Mouse (Mus musculus) adrenal gland, postnatal 36 days (tissue): ENCODE results near the gene Ctcfl. TPM values are rescaled to one million over a fixed set of nuclear protein-coding genes. Genes with fewer than 3 reads are reported as not detected.

Source experiments
- DNase-seq, 2 experiments: peaks; one replicate each; pipeline ENCODE4 v3.0.0; 2021; ENCODE audit warnings: mixed read lengths in 1 of 2
- total RNA-seq, 2 experiments: library from RNA; stranded (reverse); gene quantifications; 2 replicates each; pipeline ENCODE4 v1.2.3; 2021

Gene Ctcfl
- total RNA-seq, 2 experiments from 2014 or later = 0.10 TPM

GRCm38 (mm10) chr2:173083106-173083505, 36.2 kb downstream of the Ctcfl start:
- no peak for DNase-seq

GRCm38 (mm10) chr2:173082706-173083105, 36.6 kb downstream of the Ctcfl start:
- no peak for DNase-seq

DNA sequence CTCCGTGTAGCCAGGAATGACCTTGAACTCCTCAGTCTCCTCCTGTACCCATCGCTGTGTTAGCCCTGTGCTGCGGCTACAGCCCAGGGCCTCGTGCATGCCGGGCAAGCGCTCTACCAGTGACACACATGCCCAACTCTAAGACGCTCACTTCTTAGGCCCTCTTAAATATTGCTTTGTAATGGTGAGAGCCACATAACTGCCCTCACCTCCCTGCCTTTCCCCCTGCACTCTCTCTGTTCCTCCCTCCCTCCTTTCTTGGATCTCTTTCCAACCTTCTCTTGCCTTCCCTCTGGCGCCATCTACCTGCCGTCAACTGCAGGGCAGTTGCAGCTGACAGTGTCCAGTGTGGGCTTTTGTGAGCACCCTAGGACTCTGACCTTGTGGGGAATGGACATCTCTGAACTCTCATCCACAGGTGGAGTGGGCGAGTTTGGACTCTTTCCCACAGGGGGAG, 38.5 kb downstream of the Ctcfl start:
- peak; percentile 83 to 86 for DNase-seq

- no peak for DNase-seq
Measured at GRCm38 (mm10) chr2:173079766-173080549, 39.4 kb downstream of the Ctcfl start.

DNA sequence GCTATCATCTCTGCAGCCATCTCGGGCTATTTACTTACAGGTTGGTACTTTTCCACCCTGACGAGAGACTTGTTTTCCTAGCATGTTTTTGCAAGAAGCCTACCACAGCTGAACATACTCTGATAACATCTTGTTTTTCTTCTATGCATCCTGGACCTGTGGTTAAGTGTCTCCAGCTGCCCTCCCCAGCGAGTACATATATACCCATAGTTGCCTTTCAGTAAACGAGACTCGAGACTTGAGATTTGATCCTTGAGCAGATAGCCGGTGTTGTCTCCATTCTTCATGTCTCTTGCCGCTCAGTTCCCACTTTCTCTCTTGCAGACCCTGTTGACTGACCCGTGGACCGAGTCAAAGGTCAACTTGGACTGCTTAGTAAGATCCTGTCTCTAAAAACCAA, 42.4 kb downstream of the Ctcfl start:
- DNase-seq = no peak

- DNase-seq = no peak
Measured at GRCm38 (mm10) chr2:173073666-173074065, 45.7 kb downstream of the Ctcfl start.

- no peak for DNase-seq
Measured at GRCm38 (mm10) chr2:173072948-173073347, 46.4 kb downstream of the Ctcfl start.

DNA sequence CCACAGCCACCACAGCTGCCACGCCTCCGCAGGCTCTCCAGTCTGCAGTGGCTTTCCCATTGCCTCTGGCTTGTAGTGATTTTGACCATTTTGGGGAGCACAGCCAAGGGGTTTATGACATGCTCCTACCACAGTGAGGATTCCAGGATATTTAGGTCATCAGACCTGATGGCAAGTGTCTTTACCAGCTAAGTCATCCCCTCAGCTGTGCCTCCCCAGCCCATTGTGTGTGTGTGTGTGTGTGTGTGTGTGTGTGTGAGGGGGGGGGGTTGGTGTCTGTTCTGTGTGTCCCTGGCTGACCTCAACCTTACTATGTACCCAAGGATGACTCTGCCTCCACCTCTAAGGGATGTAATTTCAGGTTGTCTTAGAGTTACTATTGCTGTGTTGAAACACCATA, 54.5 kb downstream of the Ctcfl start:
- no peak for DNase-seq

DNA sequence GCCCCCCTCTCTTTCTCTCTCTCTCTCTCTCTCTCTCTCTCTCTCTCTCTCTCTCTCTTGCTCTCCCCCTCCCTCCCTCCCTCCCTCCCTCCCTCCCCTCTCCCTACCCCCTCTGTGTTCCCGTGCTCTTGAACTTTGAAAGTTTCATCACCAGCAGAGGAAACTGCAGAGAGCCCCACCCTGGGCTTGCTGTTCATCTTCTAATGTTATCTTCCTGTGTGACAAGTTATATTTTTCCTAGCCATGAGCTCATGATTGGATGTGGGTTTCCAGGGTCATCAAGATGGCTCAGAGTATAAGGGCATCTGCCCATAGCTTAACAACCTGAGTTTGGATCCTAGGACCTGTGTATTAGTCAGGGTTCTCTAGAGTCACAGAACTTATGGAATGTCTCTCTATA, 56.1 kb downstream of the Ctcfl start:
- peak in 1 of 2 experiments; percentile 27 for DNase-seq

DNA sequence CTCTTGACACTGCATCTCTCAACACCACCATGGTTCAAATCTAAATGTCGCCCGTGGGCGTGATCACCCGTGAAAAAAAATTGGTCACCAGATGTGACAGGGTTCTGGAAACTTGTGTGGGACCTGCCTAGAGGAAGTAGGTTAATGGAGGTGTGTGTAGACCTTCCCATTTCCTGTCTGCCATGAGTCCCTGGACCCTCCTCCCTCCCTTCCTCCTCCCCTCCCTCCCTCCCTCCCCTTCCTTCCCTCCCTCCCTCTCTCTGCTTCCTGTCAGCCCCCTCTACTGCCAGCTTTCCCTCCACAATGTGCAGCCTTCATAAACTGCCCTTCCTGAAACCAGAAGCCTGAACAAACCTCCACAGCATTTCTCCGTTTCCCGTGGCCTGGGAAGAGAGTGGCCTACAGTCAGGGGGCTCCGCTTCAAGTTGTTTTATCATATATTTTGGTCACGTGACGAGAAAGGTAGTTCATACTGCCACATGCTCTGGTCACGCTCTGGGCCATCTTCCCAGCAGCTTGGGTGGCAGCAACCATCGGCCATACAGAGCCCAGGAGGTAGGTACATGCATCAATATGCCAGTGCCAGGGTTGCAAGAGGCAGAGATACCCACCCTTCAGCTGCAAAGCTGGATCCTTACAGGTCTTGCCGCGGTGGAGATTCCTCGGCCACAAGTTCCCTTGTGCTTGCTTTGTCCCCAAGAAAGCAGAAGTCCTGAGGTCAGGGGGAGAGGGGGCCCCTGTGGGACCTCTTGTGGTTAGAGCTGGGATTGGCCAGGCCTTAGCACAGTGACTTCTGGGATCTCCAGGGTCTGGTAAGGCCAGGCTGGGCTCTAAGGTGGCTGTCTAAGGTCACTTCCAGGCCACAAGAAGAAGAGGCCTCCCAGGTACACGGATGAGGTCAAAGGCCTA, 57.6 kb downstream of the Ctcfl start:
- no peak for DNase-seq

GRCm38 (mm10) chr2:173060450-173060849, 58.9 kb downstream of the Ctcfl start:
- no peak for DNase-seq

GRCm38 (mm10) chr2:173058263-173058662, 61.1 kb downstream of the Ctcfl start:
- no peak for DNase-seq

DNA sequence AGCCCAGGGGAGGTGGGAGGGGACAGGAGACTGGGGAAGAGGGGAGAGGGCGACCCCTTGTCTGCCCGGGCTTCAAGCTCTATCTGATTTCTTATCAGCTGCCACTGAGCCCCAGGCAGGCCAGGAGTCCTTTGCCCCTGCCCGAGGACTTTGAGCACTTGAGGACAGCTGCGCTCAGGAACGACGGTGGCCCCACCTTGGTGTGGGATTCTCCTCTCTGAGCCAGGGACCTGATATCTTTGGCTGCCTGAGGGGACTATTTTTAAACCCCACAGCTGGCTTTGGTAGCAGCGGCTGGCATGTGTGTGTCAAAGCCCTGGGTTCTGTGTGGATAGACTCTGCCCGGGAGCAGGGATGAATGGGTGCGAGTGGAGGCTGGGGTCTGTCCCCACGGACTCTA, 61.7 kb downstream of the Ctcfl start:
- DNase-seq = no peak

- no peak for DNase-seq
Measured at GRCm38 (mm10) chr2:173056882-173057315, 62.4 kb downstream of the Ctcfl start.

GRCm38 (mm10) chr2:173056303-173056881, 62.9 kb downstream of the Ctcfl start:
- no peak for DNase-seq

DNA sequence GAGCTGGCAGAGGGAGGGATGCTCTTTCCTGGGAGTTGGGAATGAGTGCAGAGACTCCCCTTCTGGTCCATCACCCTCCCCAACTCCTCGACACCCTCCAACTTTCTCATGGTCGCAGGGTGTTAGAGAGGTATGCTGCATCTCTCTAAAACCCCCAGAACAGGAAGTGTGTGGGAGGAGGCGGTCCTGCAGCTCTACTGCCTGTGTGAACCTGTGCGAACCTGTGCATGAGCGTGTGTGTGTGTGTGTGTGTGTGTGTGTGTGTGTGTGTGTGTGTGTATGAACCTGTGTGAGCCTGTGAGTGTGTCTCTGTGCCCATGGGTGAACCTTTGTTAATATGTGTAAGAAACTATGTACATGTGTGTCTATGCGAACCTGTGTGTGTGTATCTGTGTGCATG, 65.5 kb downstream of the Ctcfl start:
- DNase-seq = no peak

- DNase-seq = no peak
Measured at GRCm38 (mm10) chr2:173052881-173053280, 66.4 kb downstream of the Ctcfl start.

DNA sequence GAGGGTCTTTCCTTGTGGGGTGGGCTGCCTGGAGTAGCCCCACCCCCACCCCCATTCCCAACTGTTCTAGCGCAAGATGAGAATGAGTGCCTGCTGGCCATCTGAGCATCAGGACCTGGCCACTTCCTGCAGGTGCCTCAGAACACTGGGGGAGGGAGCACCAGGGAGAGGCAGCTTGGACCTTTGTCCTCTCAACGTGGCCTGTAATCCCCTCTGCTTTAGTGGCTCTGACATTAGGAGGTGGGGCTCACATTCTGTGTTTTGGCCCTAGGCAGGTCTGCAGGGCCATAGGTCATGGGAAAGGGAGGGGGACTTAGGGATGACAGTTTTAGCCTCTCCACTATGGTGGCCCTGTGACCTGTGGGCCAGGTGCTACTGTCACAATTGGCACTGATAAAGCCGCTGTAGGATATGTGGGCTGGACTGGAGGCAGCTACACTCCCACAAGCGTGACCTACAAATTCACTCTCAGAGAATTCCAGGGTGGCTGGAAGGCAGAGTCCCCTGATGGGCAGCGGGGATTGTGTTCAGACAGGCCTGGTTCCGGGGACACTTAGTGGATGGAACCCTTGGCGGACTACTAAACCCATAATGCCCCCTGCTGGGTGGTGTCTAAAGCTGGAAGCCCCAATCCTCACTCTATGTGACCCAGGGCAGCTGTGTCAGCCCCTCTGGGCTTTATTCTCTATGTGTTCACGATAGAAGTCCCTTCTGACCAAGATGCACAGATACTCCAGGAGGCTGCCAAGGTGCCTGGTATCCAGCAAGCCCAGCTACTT, 68.5 kb downstream of the Ctcfl start:
- no peak for DNase-seq

DNA sequence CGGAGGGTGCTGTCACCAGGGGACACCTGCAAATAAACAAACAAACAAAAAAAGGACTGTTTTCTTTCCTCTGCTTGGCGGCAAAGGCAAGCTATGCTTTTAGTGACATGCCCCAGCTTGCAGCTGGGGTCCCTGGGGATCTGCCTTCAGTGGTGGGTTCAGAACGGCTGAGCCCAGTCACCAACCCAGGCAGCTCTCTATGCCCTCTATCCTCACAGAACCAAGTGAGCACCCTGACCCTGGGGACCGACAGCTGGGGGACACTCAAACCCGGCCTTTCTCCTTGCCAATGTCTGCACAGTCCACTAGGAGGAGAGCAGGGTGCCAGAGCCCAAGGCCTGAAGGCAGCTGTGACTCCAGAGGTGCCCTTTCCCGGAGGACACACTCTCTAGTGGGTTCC, 69.5 kb downstream of the Ctcfl start:
- peak; percentile 37 to 42 for DNase-seq

GRCm38 (mm10) chr2:173049231-173049630, 70.1 kb downstream of the Ctcfl start:
- DNase-seq = no peak

- DNase-seq = no peak
Measured at GRCm38 (mm10) chr2:173048041-173048745, 71.1 kb downstream of the Ctcfl start.
